Mouse (Mus musculus): ENCODE data around the gene Vat1. TPM values are rescaled to one million over a fixed set of nuclear protein-coding genes. Genes with fewer than 3 reads are reported as not detected.

Gene Vat1
- polyA plus RNA-seq (2012; rRNA removed): 147 and 149 TPM in 2 replicates

GRCm38 (mm10) chr11:101465869-101466551 lies at the start of gene Vat1:
TSS of gene Vat1 (minus strand) at chr11:101466230.

GRCm38 (mm10) chr11:101464211-101465100 lies 1.6 kb downstream of the Vat1 start, which contains the start of gene Rnd2:
TSS of gene Rnd2 (plus strand) at chr11:101464999.

GRCm38 (mm10) chr11:101448274-101448746 lies 17.7 kb downstream of the Vat1 start, which contains the start of gene Ifi35:
TSS of gene Ifi35 (plus strand) at chr11:101448407.

GRCm38 (mm10) chr11:101442127-101442693 lies 23.8 kb downstream of the Vat1 start, which contains the start of gene Rpl27:
TSS of gene Rpl27 (plus strand) at chr11:101442298.

GRCm38 (mm10) chr11:101424925-101425813 lies 40.9 kb downstream of the Vat1 start, which contains the start of the genes Rundc1 and Ptges3l:
TSS of gene Rundc1 (plus strand) at chr11:101425085.
TSS of gene Ptges3l (minus strand) at chr11:101425333.

GRCm38 (mm10) chr11:101424105-101424851 lies 41.8 kb downstream of the Vat1 start, which contains the start of gene Gm27029:
TSS of gene Gm27029 (minus strand) at chr11:101424796.

GRCm38 (mm10) chr11:101417101-101417855 lies 48.8 kb downstream of the Vat1 start, which contains the start of gene Aarsd1:
TSS of gene Aarsd1 (minus strand) at chr11:101417615.

Other genes with a start within 250 kb of the Vat1 start
- 27.4 and 32.0 TPM in 2 replicates for gene Ezh1, start 239.8 kb downstream of the Vat1 start, polyA plus RNA-seq (2012; rRNA removed)
- gene Ramp2, start 220.2 kb downstream of the Vat1 start, polyA plus RNA-seq (2012; rRNA removed): 61.7 and 80.4 TPM in 2 replicates
- gene Vps25, start 212.5 kb downstream of the Vat1 start, polyA plus RNA-seq (2012; rRNA removed): 67.6 and 69.5 TPM in 2 replicates
- 5.1 and 10.7 TPM in 2 replicates for gene Wnk4, start 205.7 kb downstream of the Vat1 start, polyA plus RNA-seq (2012; rRNA removed)
- 0.93 and 1.1 TPM in 2 replicates for gene Cntd1, start 187.2 kb downstream of the Vat1 start, polyA plus RNA-seq (2012; rRNA removed)
- 153 and 181 TPM in 2 replicates for gene Coa3, start 187.1 kb downstream of the Vat1 start, polyA plus RNA-seq (2012; rRNA removed)
- 116 and 133 TPM in 2 replicates for gene Becn1, start 163.9 kb downstream of the Vat1 start, polyA plus RNA-seq (2012; rRNA removed)
- 118 and 123 TPM in 2 replicates for gene Psme3, start 150.0 kb downstream of the Vat1 start, polyA plus RNA-seq (2012; rRNA removed)
- 9.5 and 10.2 TPM in 2 replicates for gene Aoc2, start 141.2 kb downstream of the Vat1 start, polyA plus RNA-seq (2012; rRNA removed)
- 0.27 and 0.85 TPM in 2 replicates for gene Aoc3, start 135.6 kb downstream of the Vat1 start, polyA plus RNA-seq (2012; rRNA removed)
- gene G6pc, start 98.7 kb downstream of the Vat1 start, polyA plus RNA-seq (2012; rRNA removed): not detected in 2 replicates
- 55.6 and 56.6 TPM in 2 replicates for gene Aarsd1, start 48.6 kb downstream of the Vat1 start, polyA plus RNA-seq (2012; rRNA removed)
- gene Gm27029, start 41.4 kb downstream of the Vat1 start, polyA plus RNA-seq (2012; rRNA removed): 3.9 and 4.4 TPM in 2 replicates
- gene Rundc1, start 41.1 kb downstream of the Vat1 start, polyA plus RNA-seq (2012; rRNA removed): 27.5 and 28.6 TPM in 2 replicates
- 3.3 and 7.2 TPM in 2 replicates for gene Ptges3l, start 40.9 kb downstream of the Vat1 start, polyA plus RNA-seq (2012; rRNA removed)
- gene Rpl27, start 23.9 kb downstream of the Vat1 start, polyA plus RNA-seq (2012; rRNA removed): 965 and 994 TPM in 2 replicates
- 5.3 and 8.1 TPM in 2 replicates for gene Ifi35, start 17.8 kb downstream of the Vat1 start, polyA plus RNA-seq (2012; rRNA removed)
- 141 and 209 TPM in 2 replicates for gene Rnd2, start 1.2 kb downstream of the Vat1 start, polyA plus RNA-seq (2012; rRNA removed)
- gene Brca1, start 85.7 kb upstream of the Vat1 start, polyA plus RNA-seq (2012; rRNA removed): 5.7 and 7.4 TPM in 2 replicates
- gene Nbr1, start 85.9 kb upstream of the Vat1 start, polyA plus RNA-seq (2012; rRNA removed): 99.6 and 115 TPM in 2 replicates
- 5.3 and 5.6 TPM in 2 replicates for gene Tmem106a, start 116.0 kb upstream of the Vat1 start, polyA plus RNA-seq (2012; rRNA removed)
- gene Gm11634, start 133.0 kb upstream of the Vat1 start, polyA plus RNA-seq (2012; rRNA removed): not detected in 2 replicates
- 20.6 and 22.5 TPM in 2 replicates for gene Rdm1, start 161.0 kb upstream of the Vat1 start, polyA plus RNA-seq (2012; rRNA removed)
- 20.9 and 41.3 TPM in 2 replicates for gene Arl4d, start 199.3 kb upstream of the Vat1 start, polyA plus RNA-seq (2012; rRNA removed)

Measured in central nervous system, embryonic 14 days (tissue).